Mouse (Mus musculus): ENCODE measurements around the gene Kdm7a. TPM values are rescaled to one million over a fixed set of nuclear protein-coding genes. Genes with fewer than 3 reads are reported as not detected.

Gene Kdm7a
- total RNA-seq (2014; fragmentation: Nextera tagmentation), result 8.2 and 15.4 TPM in 2 replicates
- 17.8 and 18.1 TPM in 2 replicates for total RNA-seq (2017)

DNA sequence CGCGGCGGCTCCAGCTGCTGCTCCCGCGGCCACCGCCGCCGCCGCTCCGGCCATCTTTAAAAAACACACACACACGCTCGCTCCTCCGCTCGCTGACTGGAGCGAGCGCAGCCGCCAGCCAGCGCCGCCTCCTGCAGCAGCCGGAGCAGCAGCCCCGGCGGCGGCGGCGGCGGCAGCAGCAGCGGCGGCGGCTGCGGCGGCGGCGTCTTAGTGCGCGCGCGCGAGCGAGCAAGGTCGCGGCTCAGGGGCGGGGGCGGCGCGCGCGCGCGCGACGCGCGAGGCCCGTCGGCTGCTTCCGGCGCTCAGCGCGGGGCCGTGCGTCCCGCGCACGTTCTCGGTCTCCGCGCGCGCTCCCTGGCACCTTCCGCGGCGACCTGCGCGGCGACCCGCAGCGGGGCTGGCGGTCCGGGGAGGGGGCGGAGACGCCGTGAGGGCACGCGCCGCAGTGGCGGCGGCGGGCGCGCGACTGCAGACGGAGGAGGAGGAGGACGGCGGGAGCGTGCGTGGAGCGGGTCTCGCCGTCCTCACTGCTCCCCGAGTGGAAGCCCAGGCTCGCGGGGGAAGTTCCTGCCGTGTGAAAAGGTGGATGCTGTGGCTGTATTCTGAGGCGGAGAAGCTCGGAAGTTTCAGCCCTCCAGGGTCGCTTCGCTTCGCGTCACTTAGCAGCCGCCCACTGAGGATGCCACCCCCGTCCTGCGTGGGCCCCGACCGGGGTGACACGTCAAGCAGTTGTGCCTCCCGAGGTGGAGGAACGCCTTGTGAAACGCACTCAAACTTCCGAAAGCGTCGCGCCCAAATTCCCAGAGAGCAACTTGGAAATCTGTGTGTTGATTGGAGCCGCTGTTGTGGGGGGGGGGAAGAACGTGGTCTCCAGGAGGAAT lies at the start of gene Kdm7a:
Gene Kdm7a (minus strand): TSS at position 209 of the 881 bp plus-strand sequence.
- 0 out of 2 replicates have a peak, but pooled peaks have one; percentile 27 for ATAC-seq (replicated peaks; ENCODE audit: low FRiP score, low TSS enrichment, poor library complexity, severe bottlenecking)

DNA sequence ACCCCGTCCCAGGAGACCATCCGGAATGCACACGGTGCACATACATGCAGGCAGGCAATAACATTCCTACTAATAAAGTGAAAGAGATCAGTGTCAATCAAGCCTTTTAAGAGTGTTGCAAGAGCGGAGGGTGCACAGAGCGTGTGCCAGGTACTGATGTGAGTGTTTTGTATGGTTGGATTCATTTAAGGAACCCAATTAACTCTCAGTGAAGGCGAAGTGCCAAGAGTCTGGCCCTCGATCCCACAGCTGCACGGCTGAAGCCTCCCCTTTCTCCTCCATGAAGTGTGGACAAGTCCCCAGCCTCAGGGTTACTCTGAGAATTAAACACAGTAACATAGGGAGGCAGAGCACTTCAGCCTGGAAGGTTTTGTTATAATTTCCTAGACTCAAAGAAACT lies 48.7 kb upstream of the Kdm7a start:
- ATAC-seq (replicated peaks; ENCODE audit: low FRiP score, low TSS enrichment, poor library complexity, severe bottlenecking), result no peak

DNA sequence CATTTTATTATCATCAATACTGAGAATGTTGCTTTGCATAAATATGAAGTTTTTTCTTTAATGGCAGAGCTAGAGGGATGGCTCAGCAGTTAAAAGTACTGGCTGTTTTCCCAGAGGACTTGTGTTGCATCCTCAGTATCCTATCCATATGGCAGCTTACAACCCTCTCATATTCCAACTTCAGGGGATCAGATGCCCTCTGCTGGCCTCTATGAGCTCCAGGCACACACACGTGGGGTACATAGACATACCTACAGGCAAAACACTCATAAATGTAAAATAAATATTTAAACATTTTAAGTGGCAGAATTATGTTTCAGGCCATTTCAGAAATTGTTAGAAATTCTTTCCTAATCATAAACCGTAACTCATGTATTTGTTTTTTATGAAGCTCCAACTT lies 43.5 kb upstream of the Kdm7a start:
- no peak for ATAC-seq (replicated peaks; ENCODE audit: low FRiP score, low TSS enrichment, poor library complexity, severe bottlenecking)

DNA sequence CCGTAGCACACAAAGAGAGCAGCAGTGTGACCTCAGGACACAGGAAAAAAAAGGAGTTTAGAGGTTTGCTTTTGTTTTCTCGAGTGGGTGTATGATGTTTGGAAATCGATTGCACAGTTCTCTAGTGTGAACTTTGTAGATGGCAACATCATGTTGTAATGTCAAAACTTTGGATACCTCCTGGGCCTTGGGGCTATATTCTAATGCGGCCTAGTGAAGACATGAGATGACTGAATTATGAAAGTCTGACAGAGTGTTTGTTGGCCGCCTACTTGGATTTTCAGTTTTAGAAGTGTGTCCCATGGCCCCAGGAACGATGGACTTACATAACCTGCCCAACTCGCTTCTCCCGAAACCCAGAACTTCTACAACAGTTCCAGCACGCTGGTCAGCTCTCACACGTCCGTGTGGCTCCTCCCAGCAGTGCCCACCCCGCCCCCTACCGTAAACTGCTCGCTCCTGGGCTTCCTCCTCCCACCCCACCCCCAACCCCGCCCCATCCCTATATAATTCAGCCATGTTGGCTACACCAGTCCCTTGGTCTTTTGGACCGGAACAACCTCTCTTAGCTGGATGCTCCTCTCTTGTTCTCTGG lies 42.7 kb upstream of the Kdm7a start:
- ATAC-seq (replicated peaks; ENCODE audit: low FRiP score, low TSS enrichment, poor library complexity, severe bottlenecking), result no peak

DNA sequence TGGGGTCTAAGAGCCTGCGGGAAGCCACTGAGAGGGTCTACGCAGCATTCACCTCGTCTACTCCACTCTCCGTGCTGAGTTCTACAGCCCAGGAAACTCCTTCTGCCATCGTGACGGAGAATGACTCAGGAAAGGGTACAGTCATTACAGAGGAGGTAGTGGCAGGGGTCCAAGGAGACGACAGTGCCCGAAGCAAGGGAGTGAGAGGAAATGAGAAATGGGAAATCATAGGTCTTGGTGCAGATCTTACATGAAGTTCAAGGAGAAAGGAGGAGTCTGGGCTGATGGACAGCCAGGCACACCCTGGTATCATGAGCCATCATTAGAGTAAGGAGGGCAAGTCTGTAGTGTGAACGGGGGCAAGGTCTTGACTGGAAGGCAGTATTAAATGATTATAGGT lies 37.5 kb upstream of the Kdm7a start:
- no peak for ATAC-seq (replicated peaks; ENCODE audit: low FRiP score, low TSS enrichment, poor library complexity, severe bottlenecking)

DNA sequence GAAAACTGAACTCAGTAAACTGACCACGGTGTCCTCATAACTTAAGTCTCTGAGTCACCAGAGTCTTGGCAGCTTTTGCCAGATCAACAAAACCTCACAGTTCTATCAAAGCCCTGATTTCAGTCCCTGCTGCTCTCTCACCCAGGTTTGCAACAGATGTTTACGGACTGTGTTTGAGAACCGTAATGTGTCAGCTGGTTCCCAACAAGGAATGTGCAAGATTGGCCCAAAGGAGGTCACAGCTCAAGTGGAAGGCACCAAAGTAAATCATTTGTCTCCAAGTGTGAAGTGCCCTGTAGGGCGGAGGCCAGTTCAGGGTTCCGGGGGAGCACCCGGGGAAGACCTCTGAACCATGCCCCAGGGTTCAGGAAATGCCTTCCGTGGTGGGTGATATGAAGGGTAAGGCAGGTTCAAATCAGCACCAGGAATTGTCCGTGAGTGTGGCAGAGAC lies 36.9 kb upstream of the Kdm7a start:
- ATAC-seq (replicated peaks; ENCODE audit: low FRiP score, low TSS enrichment, poor library complexity, severe bottlenecking), result no peak

DNA sequence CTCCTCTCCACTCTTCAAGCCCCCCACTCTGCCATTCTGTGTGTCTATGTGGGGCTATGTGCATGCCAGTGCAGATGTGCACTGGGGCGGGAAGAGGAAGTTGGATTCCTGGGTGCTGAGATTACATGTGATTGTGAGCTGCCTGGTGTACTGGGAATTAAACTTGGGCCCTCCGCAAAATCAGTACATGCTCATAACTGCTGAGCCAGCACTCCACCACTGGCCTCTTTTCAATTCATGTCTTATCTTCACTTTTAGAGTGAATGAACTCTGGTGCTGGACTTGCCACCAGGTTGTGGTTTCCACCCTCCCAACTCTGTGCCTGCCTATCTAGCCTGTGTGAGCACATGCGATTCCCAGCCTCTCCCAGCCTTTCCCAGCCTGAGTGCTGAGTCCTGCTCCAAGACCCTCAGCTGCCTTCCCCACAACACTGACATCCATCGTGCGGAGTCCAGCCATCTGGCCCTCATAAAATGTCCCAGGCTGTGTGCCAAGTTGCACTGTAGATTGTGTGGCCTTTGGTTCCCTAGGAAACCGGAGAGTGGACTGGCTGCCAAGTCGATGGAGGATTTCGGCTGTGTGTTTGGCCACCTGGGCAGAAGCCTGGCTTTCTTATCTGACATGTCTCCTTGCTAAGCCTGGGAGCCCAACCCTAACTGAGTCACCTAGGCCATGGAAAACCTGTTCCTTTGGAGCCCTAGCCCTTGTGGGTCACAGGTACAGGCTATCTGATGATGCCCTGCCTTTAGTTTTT lies 36.3 kb upstream of the Kdm7a start:
- no peak for ATAC-seq (replicated peaks; ENCODE audit: low FRiP score, low TSS enrichment, poor library complexity, severe bottlenecking)

DNA sequence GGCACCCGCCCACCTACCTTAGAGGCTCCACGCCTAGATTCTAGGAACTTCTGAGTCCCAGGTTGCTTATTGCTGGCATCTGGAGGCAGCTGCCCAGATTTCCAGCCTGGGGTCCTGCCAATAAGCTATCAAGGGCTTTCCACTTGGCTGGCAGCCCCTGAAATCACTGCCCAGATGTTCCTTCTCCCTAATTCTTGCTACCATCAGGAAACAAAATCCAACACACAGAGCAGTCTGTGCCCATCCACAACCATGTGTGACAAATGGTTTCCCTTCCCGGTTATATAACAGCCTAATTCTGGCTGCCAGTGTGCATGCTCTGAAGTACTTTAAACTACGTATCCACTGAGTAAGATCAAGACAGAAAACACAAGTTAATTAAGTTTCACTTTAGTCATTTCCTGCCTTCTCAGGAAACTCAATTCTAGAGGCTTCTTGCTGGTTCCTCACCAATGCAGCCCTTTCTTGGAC lies 34.9 kb upstream of the Kdm7a start:
- ATAC-seq (replicated peaks; ENCODE audit: low FRiP score, low TSS enrichment, poor library complexity, severe bottlenecking), result no peak

DNA sequence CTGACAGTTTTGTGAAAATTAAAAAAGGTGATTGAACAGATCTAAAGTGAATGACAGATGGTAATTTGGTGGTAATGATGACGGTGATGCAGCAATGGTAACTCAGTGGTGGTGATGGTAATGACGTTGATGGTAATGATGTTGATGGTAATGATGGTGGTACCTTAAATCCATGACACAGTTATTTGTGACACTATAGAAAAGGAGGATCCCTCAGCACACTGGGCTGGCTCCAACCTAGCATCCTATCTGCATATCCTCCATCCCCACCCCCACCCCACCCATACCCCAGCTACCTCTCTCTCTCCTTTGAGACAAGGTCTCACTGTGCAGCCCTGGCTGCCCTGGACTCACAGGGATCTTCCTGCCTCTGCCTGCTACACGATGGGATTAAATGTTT lies 34.4 kb upstream of the Kdm7a start:
- ATAC-seq (replicated peaks; ENCODE audit: low FRiP score, low TSS enrichment, poor library complexity, severe bottlenecking), result no peak

DNA sequence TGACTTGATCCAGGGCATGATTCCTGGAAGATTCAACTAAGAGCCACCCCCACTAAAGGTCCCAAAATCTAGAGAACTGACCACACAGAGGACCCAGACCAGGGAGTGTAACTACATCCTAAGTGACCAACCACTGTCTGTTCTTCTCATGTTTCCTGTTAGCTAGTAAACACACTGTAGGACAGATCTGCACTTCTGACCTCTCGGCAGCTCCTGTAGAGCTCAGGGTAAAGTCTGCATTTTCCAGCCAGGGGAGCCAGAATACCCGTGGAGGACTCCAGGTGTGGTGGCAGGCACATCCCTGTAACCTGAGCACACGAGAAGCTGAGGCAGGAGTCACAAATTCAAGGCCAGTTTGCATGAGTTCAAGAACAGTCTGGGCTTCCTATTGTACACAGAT lies 31.3 kb upstream of the Kdm7a start:
- no peak for ATAC-seq (replicated peaks; ENCODE audit: low FRiP score, low TSS enrichment, poor library complexity, severe bottlenecking)

DNA sequence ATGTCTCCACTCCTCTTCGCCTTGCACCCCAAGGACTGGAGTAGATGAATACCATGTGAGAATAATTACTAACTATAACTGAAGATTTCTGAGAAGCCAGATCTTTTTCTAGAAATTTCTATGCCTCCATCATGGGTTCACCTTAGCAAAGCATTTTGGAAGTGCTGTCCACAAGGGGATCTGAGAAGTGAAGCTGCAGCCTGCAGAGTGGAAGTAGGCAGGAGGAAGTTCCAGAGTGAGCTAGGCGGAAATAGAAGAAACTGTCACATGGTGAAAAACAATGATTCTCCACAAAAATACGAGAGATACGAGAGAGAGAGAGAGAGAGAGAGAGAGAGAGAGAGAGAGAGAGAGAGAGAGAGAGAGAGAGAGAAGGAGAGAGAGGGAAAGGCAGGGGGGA lies 26.0 kb upstream of the Kdm7a start:
- ATAC-seq (replicated peaks; ENCODE audit: low FRiP score, low TSS enrichment, poor library complexity, severe bottlenecking), result no peak

DNA sequence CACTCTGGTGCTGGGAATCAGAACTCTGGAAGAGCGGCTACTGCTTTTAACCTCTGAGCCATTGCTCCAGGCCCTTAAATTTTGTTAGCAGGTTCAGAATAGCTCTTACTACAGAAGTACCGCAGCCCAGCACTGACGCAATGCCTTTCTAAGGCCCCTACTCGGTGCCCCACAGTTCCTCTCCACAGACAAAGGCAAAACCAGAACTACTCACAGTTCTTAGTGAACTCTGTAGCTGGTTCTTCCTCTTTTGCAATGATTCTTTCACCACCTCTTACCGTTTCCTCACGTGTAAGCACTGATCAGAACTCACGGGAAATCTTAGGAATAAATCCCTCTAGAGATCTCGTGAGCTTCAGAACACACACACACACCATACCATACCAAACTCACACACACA lies 24.1 kb upstream of the Kdm7a start:
- no peak for ATAC-seq (replicated peaks; ENCODE audit: low FRiP score, low TSS enrichment, poor library complexity, severe bottlenecking)

DNA sequence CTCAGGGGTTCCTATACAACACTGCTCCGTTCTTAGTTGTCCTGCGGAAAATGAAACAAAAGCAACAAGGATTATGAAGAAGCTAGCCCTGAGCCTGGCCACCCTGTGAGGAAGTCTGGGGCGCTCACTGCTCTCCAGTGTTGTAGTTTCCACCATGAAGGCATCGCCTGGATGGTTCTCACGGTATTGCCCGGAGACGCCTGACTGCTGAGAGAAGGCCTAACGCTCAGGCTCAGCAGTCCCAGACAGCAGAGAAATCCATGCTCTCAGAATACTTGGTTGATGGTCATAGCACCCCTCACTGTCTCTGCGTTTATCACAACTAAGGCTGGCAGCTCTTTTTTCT lies 20.0 kb upstream of the Kdm7a start:
- ATAC-seq (replicated peaks; ENCODE audit: low FRiP score, low TSS enrichment, poor library complexity, severe bottlenecking), result peak; percentile 47; the same call in 1 of the 2 replicates

DNA sequence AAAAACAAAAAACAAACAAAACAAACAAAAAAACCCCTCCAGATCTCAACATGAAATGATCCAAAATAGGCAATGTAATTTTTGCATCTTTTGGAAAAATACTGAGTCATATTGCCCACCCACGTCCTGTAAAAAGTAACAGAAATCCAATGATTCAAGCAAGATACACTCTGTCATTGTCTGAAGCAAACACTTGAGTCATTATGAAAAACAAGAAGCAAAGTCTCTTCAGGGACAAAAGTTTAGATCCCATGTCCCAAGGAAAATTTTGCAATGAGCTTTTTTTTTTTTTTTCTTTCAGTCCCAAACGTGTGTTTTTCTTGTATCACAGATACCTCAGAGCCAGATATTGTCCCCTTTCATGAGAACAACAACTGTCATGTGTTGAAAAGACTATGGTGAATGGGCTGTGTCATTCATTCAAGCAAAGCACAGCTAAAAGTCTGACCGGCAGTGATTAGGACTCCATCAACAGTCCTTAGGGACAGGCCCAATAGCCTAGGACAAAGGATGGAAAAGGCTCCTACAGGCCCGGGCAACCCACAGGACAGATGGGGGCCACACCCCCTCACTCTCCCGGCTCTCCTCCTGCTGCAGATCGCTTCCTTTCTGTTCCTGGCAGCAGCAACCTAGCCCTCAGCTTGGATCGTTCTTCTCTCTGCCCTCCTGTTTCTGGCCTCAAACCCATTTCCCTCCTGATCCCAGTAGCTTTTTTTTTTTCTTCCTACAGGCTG lies 19.5 kb upstream of the Kdm7a start:
- peak; percentile 47; the same call in 1 of the 2 replicates for ATAC-seq (replicated peaks; ENCODE audit: low FRiP score, low TSS enrichment, poor library complexity, severe bottlenecking)

DNA sequence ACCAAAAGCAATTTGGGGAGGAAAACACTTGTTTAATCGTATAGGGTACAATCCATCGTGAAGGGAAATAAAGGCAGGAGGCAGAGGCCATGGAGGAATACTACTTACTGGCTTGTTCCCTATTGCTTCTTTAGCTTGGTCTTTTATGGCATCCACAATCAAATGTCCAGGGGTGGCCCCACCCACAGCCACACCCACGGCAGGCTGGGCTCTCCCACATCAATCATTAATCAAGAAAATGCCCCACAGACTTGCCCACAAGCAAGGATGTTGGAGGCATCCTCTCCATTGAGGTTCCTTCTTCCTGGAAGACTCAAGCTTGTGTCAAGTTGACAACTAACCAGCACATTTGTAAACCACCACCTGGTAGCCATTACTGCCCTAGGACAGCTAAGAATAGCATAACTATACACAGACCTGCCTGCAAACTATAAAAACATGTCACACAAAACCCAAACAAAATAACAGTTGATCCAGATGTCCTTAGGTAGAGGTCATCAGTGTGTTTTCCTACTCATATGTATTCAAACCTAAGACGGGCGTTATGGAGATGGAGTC lies 16.8 kb upstream of the Kdm7a start:
- ATAC-seq (replicated peaks; ENCODE audit: low FRiP score, low TSS enrichment, poor library complexity, severe bottlenecking), result no peak

DNA sequence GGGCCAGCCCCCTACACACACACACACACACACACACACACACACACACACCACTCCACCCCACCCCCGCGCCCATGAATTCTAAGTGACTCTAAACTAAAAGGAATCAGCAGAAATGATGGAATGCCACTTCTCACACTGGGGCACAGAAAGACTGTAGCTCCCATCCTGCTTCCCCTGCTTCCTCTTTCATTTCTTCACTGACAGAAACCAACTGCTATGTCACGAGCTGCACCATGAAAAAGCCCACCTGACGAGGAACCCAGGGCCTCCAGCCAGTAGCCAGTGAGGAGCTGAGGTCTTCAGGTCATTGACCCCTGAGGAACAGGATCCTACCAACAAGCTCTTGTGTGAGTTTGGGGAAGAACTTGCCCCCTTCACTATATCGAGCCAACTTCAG lies 15.9 kb upstream of the Kdm7a start:
- ATAC-seq (replicated peaks; ENCODE audit: low FRiP score, low TSS enrichment, poor library complexity, severe bottlenecking), result no peak

DNA sequence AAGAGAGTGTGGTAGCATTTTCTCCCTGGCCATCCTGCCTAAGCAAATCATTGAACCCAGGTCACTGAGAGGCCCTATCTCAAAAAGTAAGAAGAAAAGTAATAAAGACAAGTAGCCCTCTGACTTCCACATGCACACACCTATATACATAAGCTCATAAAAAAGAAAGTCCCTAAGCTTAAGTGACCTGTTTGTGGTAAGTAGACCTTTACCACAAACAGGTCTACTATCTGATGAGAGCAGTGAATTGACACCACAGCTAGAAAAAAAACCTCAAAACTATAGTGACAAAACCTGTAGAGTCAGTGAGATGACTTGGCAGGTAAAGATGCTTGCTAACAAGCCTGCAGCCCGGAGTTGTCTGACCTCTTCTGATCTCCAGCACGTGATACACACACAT lies 11.4 kb upstream of the Kdm7a start:
- ATAC-seq (replicated peaks; ENCODE audit: low FRiP score, low TSS enrichment, poor library complexity, severe bottlenecking), result no peak

DNA sequence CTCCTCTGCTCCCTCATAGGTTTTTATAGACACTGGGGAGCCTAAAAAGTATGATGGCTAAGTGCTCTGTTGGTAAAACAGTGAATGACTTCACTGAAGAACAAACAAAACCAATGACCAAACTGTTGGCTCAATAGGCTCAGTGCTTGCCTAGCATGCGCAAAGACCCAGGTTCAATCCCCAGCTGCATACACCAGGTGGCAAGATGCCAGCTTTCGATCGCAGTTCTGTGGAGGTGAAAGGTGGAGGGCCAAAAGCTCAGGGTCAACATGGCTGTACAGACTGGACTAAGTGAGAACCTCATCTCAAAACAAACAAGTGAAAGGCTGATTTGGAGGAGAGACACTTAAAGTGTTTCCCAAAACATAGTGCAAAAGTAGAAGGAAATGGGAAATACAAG lies 10.5 kb upstream of the Kdm7a start:
- no peak for ATAC-seq (replicated peaks; ENCODE audit: low FRiP score, low TSS enrichment, poor library complexity, severe bottlenecking)

DNA sequence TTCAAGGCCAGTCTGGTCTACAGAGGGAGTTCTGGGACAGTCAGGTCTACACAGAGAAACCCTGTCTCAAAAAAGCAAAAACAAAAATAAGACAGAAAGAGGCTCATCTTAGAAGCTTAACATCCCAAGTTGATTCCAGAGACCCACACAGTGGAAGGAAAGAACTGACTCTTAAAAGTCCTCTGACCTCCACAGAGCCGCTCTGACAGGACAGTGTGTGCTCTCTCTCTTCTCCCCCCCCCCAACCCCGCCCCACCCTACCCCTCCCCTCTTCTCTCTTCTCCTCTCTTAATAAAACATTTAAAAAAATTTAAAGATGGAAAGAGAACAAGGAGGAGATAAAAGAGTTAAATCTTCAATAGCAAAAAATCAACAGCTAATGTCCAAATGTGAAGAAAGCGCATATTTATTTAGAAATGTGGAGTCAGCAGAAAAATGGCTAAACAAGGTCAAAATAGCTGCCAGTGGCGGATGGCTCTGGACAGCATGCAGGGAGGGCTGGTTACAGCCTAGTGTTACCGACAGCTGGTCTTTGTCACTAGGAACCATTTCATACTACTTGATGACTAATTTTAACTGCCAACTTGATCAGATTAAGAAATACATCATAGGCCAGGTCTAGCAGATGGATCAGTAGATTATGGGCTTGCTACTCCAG lies 8.5 kb upstream of the Kdm7a start:
- no peak for ATAC-seq (replicated peaks; ENCODE audit: low FRiP score, low TSS enrichment, poor library complexity, severe bottlenecking)

Data from megakaryocyte-erythroid progenitor cell, adult 5-6 weeks (primary cell).